Mouse (Mus musculus): ENCODE measurements at regions not wholly inside any gene's neighbourhood (a gene's known extent, or its start where the extent isn't known, plus 50 kb on each side); places are given as distances from the start of the nearest gene placed in this dataset.

- in situ Hi-C loops (cut with MboI): no loop called here
These were observed 78.6 kb downstream of the A830031A19Rik start for GRCm38 (mm10) chr11:23996250-23996649.

GRCm38 (mm10) chr11:23994160-23994559 lies 80.7 kb downstream of the A830031A19Rik start:
- in situ Hi-C loops (cut with MboI): no loop called here

DNA sequence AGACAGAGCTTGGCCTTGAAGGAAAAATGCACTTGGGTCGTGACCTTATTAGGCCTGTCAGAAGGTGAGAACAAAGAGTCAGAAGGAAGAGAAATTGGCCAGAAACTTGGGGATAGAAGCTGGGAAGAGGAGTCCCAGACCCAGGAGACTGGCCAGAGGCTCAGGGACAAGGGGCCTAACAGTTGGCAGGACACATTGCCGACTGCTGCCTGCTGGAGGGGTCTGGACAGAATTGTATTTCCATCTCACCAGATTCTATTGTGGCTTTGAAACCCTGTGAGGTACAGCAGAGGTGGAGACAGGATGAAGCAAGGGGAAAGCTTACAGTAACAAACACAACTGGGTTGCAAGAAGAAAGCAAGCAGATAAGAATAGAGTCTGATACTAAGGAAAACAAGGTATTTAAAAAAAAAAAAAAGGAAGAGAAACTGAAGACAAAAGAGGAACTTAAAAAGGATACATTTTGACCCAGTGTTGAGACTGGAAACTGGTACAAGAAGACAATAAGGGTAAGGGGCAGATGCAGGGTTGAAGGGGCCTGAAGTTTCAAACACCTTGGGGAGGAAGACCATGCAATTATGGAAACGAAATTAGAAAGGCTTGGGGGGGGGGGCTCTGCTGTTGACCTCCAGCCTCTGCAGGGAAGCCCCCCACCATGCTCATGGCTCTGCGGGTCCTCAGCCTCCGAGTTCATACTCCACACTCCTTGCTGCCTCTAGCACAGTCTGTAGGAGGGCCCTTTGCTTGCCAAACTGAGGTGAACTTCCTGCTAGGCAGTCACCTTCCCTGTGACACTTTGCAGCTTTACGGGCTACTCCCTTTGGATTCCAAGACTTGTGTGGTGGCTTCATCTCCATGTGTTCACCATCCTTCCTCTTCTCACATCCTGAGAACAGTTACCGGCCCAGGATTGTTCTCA lies 87.1 kb downstream of the A830031A19Rik start:
- in situ Hi-C loops (cut with MboI): no loop called here

GRCm38 (mm10) chr11:23985231-23985630 lies 89.6 kb downstream of the A830031A19Rik start:
- in situ Hi-C loops (cut with MboI): no loop called here

DNA sequence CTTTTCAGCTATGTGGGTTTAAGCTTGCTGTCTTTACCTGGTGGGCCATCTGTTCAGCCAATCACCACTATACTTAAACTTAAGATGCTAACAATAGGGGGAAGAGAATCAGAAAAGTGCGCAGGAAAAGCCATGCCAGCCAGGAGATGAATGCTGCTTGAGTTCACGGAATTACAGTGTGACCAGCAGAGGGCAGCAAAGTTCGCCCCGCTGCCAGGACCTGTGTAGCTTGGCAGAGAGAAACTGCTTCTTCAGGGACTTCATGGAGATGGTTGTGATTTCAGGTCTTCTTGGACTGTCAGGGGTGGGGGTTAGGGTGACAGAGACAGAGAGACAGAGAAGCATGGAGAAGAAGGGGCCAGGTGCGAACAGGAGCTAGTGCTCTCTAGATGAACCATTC lies 84.3 kb upstream of the Papolg start:
- in situ Hi-C loops (cut with MboI): no loop called here

DNA sequence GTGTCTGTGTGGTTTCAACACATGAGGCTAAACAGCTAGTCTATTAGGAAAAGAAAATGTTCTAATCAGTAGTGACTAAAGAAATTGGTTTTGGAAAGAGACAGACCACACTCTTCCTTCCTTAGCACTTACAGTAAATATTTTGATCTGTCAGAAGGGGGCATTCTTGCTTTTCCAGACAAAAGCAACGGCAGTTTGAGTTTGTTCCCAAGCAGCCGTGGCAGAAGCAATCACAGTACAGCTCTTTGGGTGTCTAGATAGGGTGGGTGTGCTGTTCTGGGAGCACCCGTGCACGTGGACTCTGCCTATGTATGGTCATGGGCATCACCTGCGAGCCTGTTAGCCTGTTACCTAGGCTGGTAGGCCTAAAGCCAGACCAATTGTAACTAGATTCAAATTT lies 83.2 kb upstream of the Papolg start:
- in situ Hi-C loops (cut with MboI): no loop called here

GRCm38 (mm10) chr11:23977096-23977495 lies 82.0 kb upstream of the Papolg start:
- in situ Hi-C loops (cut with MboI): no loop called here

DNA sequence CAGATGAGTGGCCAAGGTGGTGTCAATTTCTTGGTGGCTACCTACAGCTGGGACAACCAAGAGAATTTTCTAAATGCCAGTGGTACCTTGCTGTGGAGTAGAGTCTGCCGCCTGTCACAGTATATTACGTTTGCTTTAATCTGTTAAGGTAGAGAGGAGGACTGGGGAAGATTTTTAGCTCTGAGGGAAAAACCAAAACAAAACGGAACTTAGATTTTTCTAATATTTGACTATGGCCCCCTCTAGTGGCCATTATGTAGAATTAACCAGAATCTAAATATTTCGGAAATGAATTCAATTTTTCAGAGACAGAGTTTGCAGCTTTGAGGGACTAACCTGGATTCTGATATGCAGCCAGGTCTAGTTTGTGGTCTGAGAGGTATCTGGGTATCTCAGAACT lies 59.3 kb upstream of the Papolg start:
- in situ Hi-C loops (cut with MboI): loop anchor here (10.0 kb wide), 1 partner anchor 270 kb away; no protein-coding TSS in a partner anchor

- in situ Hi-C loops (cut with MboI): no loop called here
These were observed 50.9 kb upstream of the Papolg start for GRCm38 (mm10) chr11:23945966-23946365.

Measured in mature B cell (primary cell).